Mouse (Mus musculus): Measurements from ENCODE around the gene Cops9. TPM values are rescaled to one million over a fixed set of nuclear protein-coding genes. Genes with fewer than 3 reads are reported as not detected.

Gene Cops9
- polyA plus RNA-seq, 1 experiment: 262 TPM

- TF ChIP-seq CTCF (IDR thresholded peaks at IDR 0.05; ENCODE audit: borderline replicate concordance, extremely low read depth, insufficient read depth, insufficient read length) (no peak), POLR2A (IDR thresholded peaks at IDR 0.05; ENCODE audit: borderline replicate concordance, extremely low read depth, insufficient read depth, insufficient read length, poor library complexity, severe bottlenecking) (no peak)
- DNase-seq (ENCODE audit: low read depth): no peak
These were observed 8.8 kb downstream of the Cops9 start for GRCm38 (mm10) chr1:92632948-92633347.

- TF ChIP-seq CTCF (IDR thresholded peaks at IDR 0.05; ENCODE audit: borderline replicate concordance, extremely low read depth, insufficient read depth, insufficient read length) (no peak), POLR2A (IDR thresholded peaks at IDR 0.05; ENCODE audit: borderline replicate concordance, extremely low read depth, insufficient read depth, insufficient read length, poor library complexity, severe bottlenecking) (no peak)
- no peak for DNase-seq (ENCODE audit: low read depth)
These were observed 9.6 kb downstream of the Cops9 start for GRCm38 (mm10) chr1:92632196-92632595.

GRCm38 (mm10) chr1:92628227-92628626, 13.6 kb downstream of the Cops9 start:
- DNase-seq (ENCODE audit: low read depth): peak; percentile 17
- TF ChIP-seq POLR2A (IDR thresholded peaks at IDR 0.05; ENCODE audit: borderline replicate concordance, extremely low read depth, insufficient read depth, insufficient read length, poor library complexity, severe bottlenecking): no peak
- TF ChIP-seq CTCF (IDR thresholded peaks at IDR 0.05; ENCODE audit: borderline replicate concordance, extremely low read depth, insufficient read depth, insufficient read length): no peak

GRCm38 (mm10) chr1:92618360-92618759, 23.4 kb downstream of the Cops9 start:
- TF ChIP-seq CTCF (IDR thresholded peaks at IDR 0.05; ENCODE audit: borderline replicate concordance, extremely low read depth, insufficient read depth, insufficient read length) (no peak), POLR2A (IDR thresholded peaks at IDR 0.05; ENCODE audit: borderline replicate concordance, extremely low read depth, insufficient read depth, insufficient read length, poor library complexity, severe bottlenecking) (no peak)
- no peak for DNase-seq (ENCODE audit: low read depth)

- DNase-seq (ENCODE audit: low read depth): no peak
- TF ChIP-seq CTCF (IDR thresholded peaks at IDR 0.05; ENCODE audit: borderline replicate concordance, extremely low read depth, insufficient read depth, insufficient read length) (no peak), POLR2A (IDR thresholded peaks at IDR 0.05; ENCODE audit: borderline replicate concordance, extremely low read depth, insufficient read depth, insufficient read length, poor library complexity, severe bottlenecking) (no peak)
These were observed 24.3 kb downstream of the Cops9 start, which contains the start of gene Olfr12 for GRCm38 (mm10) chr1:92617488-92617887. Olfr12 (plus strand) TSS chr1:92617788.

- no peak for TF ChIP-seq CTCF (IDR thresholded peaks at IDR 0.05; ENCODE audit: borderline replicate concordance, extremely low read depth, insufficient read depth, insufficient read length)
- TF ChIP-seq POLR2A (IDR thresholded peaks at IDR 0.05; ENCODE audit: borderline replicate concordance, extremely low read depth, insufficient read depth, insufficient read length, poor library complexity, severe bottlenecking): no peak
- DNase-seq (ENCODE audit: low read depth): no peak
These were observed 25.7 kb downstream of the Cops9 start for GRCm38 (mm10) chr1:92616046-92616445.

GRCm38 (mm10) chr1:92614516-92614915, 27.3 kb downstream of the Cops9 start:
- DNase-seq (ENCODE audit: low read depth): peak; percentile 75

GRCm38 (mm10) chr1:92613175-92613574, 28.6 kb downstream of the Cops9 start:
- TF ChIP-seq POLR2A (IDR thresholded peaks at IDR 0.05; ENCODE audit: borderline replicate concordance, extremely low read depth, insufficient read depth, insufficient read length, poor library complexity, severe bottlenecking) (no peak), CTCF (IDR thresholded peaks at IDR 0.05; ENCODE audit: borderline replicate concordance, extremely low read depth, insufficient read depth, insufficient read length) (no peak)
- DNase-seq (ENCODE audit: low read depth): no peak

More at GRCm38 (mm10) chr1:92614516-92614915, 27.3 kb downstream of the Cops9 start:
- TF ChIP-seq POLR2A (IDR thresholded peaks at IDR 0.05; ENCODE audit: borderline replicate concordance, extremely low read depth, insufficient read depth, insufficient read length, poor library complexity, severe bottlenecking) (no peak), CTCF (IDR thresholded peaks at IDR 0.05; ENCODE audit: borderline replicate concordance, extremely low read depth, insufficient read depth, insufficient read length) (peak; percentile 49; the same call in 1 of the 2 replicates)

- peak; percentile 78; the same call in 1 of the 2 replicates for TF ChIP-seq CTCF (IDR thresholded peaks at IDR 0.05; ENCODE audit: borderline replicate concordance, extremely low read depth, insufficient read depth, insufficient read length)
- no peak for TF ChIP-seq POLR2A (IDR thresholded peaks at IDR 0.05; ENCODE audit: borderline replicate concordance, extremely low read depth, insufficient read depth, insufficient read length, poor library complexity, severe bottlenecking)
- peak; percentile 73 for DNase-seq (ENCODE audit: low read depth)
These were observed 30.8 kb downstream of the Cops9 start for GRCm38 (mm10) chr1:92611008-92611407.

- no peak for DNase-seq (ENCODE audit: low read depth)
- TF ChIP-seq CTCF (IDR thresholded peaks at IDR 0.05; ENCODE audit: borderline replicate concordance, extremely low read depth, insufficient read depth, insufficient read length): no peak
- no peak for TF ChIP-seq POLR2A (IDR thresholded peaks at IDR 0.05; ENCODE audit: borderline replicate concordance, extremely low read depth, insufficient read depth, insufficient read length, poor library complexity, severe bottlenecking)
These were observed 34.1 kb downstream of the Cops9 start for GRCm38 (mm10) chr1:92607711-92608110.

- TF ChIP-seq POLR2A (IDR thresholded peaks at IDR 0.05; ENCODE audit: borderline replicate concordance, extremely low read depth, insufficient read depth, insufficient read length, poor library complexity, severe bottlenecking) (no peak), CTCF (IDR thresholded peaks at IDR 0.05; ENCODE audit: borderline replicate concordance, extremely low read depth, insufficient read depth, insufficient read length) (no peak)
- no peak for DNase-seq (ENCODE audit: low read depth)
These were observed 36.3 kb downstream of the Cops9 start, which contains the start of gene Olfr1410 for GRCm38 (mm10) chr1:92605482-92605881. Olfr1410 (plus strand) TSS chr1:92605782.

- TF ChIP-seq POLR2A (IDR thresholded peaks at IDR 0.05; ENCODE audit: borderline replicate concordance, extremely low read depth, insufficient read depth, insufficient read length, poor library complexity, severe bottlenecking) (no peak), CTCF (IDR thresholded peaks at IDR 0.05; ENCODE audit: borderline replicate concordance, extremely low read depth, insufficient read depth, insufficient read length) (no peak)
- no peak for DNase-seq (ENCODE audit: low read depth)
These were observed 45.8 kb downstream of the Cops9 start for GRCm38 (mm10) chr1:92596019-92596418.
